ENCODE assay signal across 8 mouse cellular contexts in the genomic region with DNA sequence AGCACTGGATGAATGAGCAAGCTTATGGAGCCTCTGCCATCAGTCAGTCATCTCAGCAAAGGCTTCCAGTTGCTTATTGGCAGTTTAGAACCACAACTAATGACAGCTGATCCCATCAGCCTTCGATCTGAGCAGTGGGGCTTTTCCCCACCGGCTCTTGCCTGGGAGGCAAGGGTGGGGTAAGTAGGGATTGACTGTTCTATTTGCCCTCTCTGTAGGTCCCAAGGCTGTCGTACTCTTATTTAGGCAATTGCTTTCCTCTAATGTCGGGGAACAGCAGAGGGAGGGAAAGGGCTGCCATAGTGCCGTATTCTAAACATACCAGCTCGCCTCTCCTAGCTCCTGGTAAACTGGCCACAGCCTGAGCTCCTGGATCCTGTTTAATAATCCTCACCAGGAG. TPM values are rescaled to one million over a fixed set of nuclear protein-coding genes. Genes with fewer than 3 reads are reported as not detected.
DNase-seq lines count a peak whose midpoint lies in the region; ATAC-seq lines count a peak whose summit lies in the region.

A gene (minus strand): TSS at position 101 of the 400 bp plus-strand sequence.

- H3K36me3 ChIP-seq in liver, embryonic 11.5 days (ENCODE audit: control insufficient read depth, insufficient read depth, low read length), result no peaks in the 10 kb centered on the region
- H3K36me3 ChIP-seq in embryonic facial prominence, embryonic 12.5 days, result peaks cover 5% of the 10 kb centered on the region; the same call in 1 of the 2 replicates
- H3K36me3 ChIP-seq in heart, embryonic 12.5 days, result no peaks in the 10 kb centered on the region; the same call in 1 of the 2 replicates

- no peak within 1 kb of the TSS for H3K4me2 ChIP-seq in liver, embryonic 11.5 days
- H3K4me2 ChIP-seq in embryonic facial prominence, embryonic 12.5 days (replicated peaks), result no peak within 1 kb of the TSS
- no peak within 1 kb of the TSS for H3K4me2 ChIP-seq in heart, embryonic 12.5 days

- no peaks in the 10 kb centered on the region for H3K27me3 ChIP-seq in liver, embryonic 11.5 days (replicated peaks; ENCODE audit: control insufficient read depth, insufficient read depth, low read length)
- H3K27me3 ChIP-seq in embryonic facial prominence, embryonic 12.5 days, result no peaks in the 10 kb centered on the region
- H3K27me3 ChIP-seq in heart, embryonic 12.5 days (replicated peaks), result no peaks in the 10 kb centered on the region

- no peak within 1 kb of the TSS for H3K4me3 ChIP-seq in liver, embryonic 11.5 days (ENCODE audit: low read depth, low read length)
- no peak within 1 kb of the TSS for H3K4me3 ChIP-seq in embryonic facial prominence, embryonic 12.5 days
- H3K4me3 ChIP-seq in heart, embryonic 12.5 days, result no peak within 1 kb of the TSS

- 74% methylated on average over 6 of the region's 6 CpGs for WGBS in liver, embryonic 11.5 days
- WGBS in embryonic facial prominence, embryonic 12.5 days, result 78% methylated on average over 6 of the region's 6 CpGs
- WGBS in heart, embryonic 12.5 days, result 73% methylated on average over 6 of the region's 6 CpGs

- no peak for DNase-seq in liver, embryonic 11.5 days (ENCODE audit: low spot score)
- no peak for DNase-seq in liver
- DNase-seq in left cerebral cortex, adult 8-10 months (ENCODE audit: low spot score in 2 of 2), result no peak
- no peak for DNase-seq in urinary bladder, postnatal 4 days (ENCODE audit: low spot score in 2 of 2)
- DNase-seq in cerebellum, postnatal 4 days (ENCODE audit: low spot score in 2 of 2), result no peak

- H3K9me3 ChIP-seq in liver, embryonic 11.5 days (ENCODE audit: control insufficient read depth, low read length), result no peaks in the 10 kb centered on the region
- H3K9me3 ChIP-seq in embryonic facial prominence, embryonic 12.5 days, result no peaks in the 10 kb centered on the region
- H3K9me3 ChIP-seq in heart, embryonic 12.5 days (replicated peaks), result no peaks in the 10 kb centered on the region

- no peak within 1 kb of the TSS for H3K27ac ChIP-seq in liver, embryonic 11.5 days (ENCODE audit: low read depth, low read length)
- no peak within 1 kb of the TSS for H3K27ac ChIP-seq in embryonic facial prominence, embryonic 12.5 days
- H3K27ac ChIP-seq in heart, embryonic 12.5 days (ENCODE audit: poor library complexity, severe bottlenecking), result no peak within 1 kb of the TSS

- H3K9ac ChIP-seq in liver, embryonic 11.5 days (ENCODE audit: low read depth, low read length), result no peak within 1 kb of the TSS
- H3K9ac ChIP-seq in embryonic facial prominence, embryonic 12.5 days, result no peak within 1 kb of the TSS
- no peak within 1 kb of the TSS for H3K9ac ChIP-seq in heart, embryonic 12.5 days

- peaks cover 8% of the 10 kb centered on the region for H3K4me1 ChIP-seq in liver, embryonic 11.5 days (replicated peaks; ENCODE audit: control insufficient read depth, insufficient read depth, low read length)
- H3K4me1 ChIP-seq in embryonic facial prominence, embryonic 12.5 days, result peaks cover 8% of the 10 kb centered on the region; the same call in 1 of the 2 replicates
- peaks cover 10% of the 10 kb centered on the region for H3K4me1 ChIP-seq in heart, embryonic 12.5 days (replicated peaks)

- no peak for ATAC-seq in liver, embryonic 11.5 days (replicated peaks; ENCODE audit: low FRiP score)
- no peak for ATAC-seq in embryonic facial prominence, embryonic 12.5 days (ENCODE audit: insufficient number of reproducible peaks, insufficient read depth, low FRiP score, low TSS enrichment)
- ATAC-seq in heart, embryonic 12.5 days (ENCODE audit: insufficient number of reproducible peaks, low FRiP score), result no peak
- no peak for ATAC-seq in monocyte, adult 5-6 weeks (replicated peaks; ENCODE audit: insufficient number of reproducible peaks, low FRiP score, low TSS enrichment, poor library complexity, severe bottlenecking)

RNA-seq across cellular contexts. Expression of the gene that starts here (rescaled TPM):
- 61.0 and 67.8 TPM in 2 replicates for polyA plus RNA-seq in liver, embryonic 11.5 days (2014; fragmentation: Nextera tagmentation; extraction: Ambion mirVana)
- polyA plus RNA-seq in embryonic facial prominence, embryonic 12.5 days (2016; fragmentation: Nextera tagmentation; extraction: Ambion mirVana), result 85.4 and 87.3 TPM in 2 replicates
- 55.3 and 57.2 TPM in 2 replicates for polyA plus RNA-seq in heart, embryonic 12.5 days (2016; fragmentation: Nextera tagmentation; extraction: Ambion mirVana)
- 10 to 100 TPM; 21.1 to 27.5 (median 27.1) TPM for total RNA-seq in left cerebral cortex, adult 8-10 months (2022)
- total RNA-seq in monocyte, adult 5-6 weeks (2017), result 88.1 to 169 TPM (median 163 TPM) in 3 replicates
